Mouse (Mus musculus): ENCODE results near the gene Laptm5.

- TF ChIP-seq POLR2A (IDR thresholded peaks at IDR 0.05; ENCODE audit: borderline replicate concordance, extremely low read depth, insufficient read depth, insufficient read length, poor library complexity, severe bottlenecking) = no peak
- no peak for TF ChIP-seq CTCF (IDR thresholded peaks at IDR 0.05; ENCODE audit: borderline replicate concordance, extremely low read depth, insufficient read depth, insufficient read length)
Observed at GRCm38 (mm10) chr4:130906296-130906695, 6.6 kb upstream of the Laptm5 start.

Measured in brain, embryonic 14.5 days (tissue).